In genomic region chr8:45709734-45710133, GRCm38 (mm10) we compare ENCODE assay signal across 23 mouse cellular contexts.
A peak's percentile ranks its signal among the peaks of the same experiment; 100 is the strongest.
DNase-seq lines count a peak whose midpoint lies in the region; ATAC-seq and TF ChIP-seq lines count a peak whose summit lies in the region.
"Had no signal": no experiment of that assay in that cellular context is flagged by ENCODE, and none has a peak within 500 bp of the region (broad histone marks: within the 10 kb centered on the region; RNA-seq: fewer than 3 reads in every experiment).

No protein-coding gene starts in this region.

- no peak overlapping the region for H3K4me3 ChIP-seq in kidney, adult 2 months (ENCODE audit: insufficient read depth, low read depth, low read length)
- H3K4me3 ChIP-seq: embryonic facial prominence, embryonic 15.5 days; forebrain, embryonic 12.5 days; hindbrain, embryonic 10.5 days; limb, embryonic 12.5 days; liver, embryonic 12.5 days; midbrain, embryonic 10.5 days had no signal

- no peaks in the 10 kb centered on the region for H3K4me1 ChIP-seq in kidney, adult 2 months (ENCODE audit: control insufficient read depth, insufficient read depth, low read length)
- H3K4me1 ChIP-seq: embryonic facial prominence, embryonic 15.5 days; limb, embryonic 12.5 days; liver, embryonic 12.5 days had no signal

- peak; percentile 56 for DNase-seq in adrenal gland, adult 2 months
- DNase-seq in adrenal gland, postnatal 4 days (ENCODE audit: low spot score in 2 of 2) = no peak
- DNase-seq in kidney, adult 2 months = peak; percentile 46
- no peak for DNase-seq in kidney, adult 18-20 months
- peak; percentile 14 for DNase-seq in 3T3-L1 (ENCODE audit: low read depth, low spot score)
- DNase-seq in adrenal gland, postnatal 36 days = peak; percentile 20 to 38
- no peak for DNase-seq in frontal cortex, postnatal 25 days (ENCODE audit: low spot score in 2 of 2)
- DNase-seq: cerebellum, postnatal 10 days; gastrocnemius, postnatal 10 days; heart, adult 18-20 months; lung, adult 2 months; lung, postnatal 4 days; retina, postnatal 1 day; thymus, postnatal 25 days had no signal

- no peak overlapping the region for H3K27ac ChIP-seq in kidney, adult 2 months (ENCODE audit: insufficient read depth, low read depth, low read length)
- H3K27ac ChIP-seq: embryonic facial prominence, embryonic 15.5 days; forebrain, embryonic 12.5 days; hindbrain, embryonic 10.5 days; hindbrain, postnatal 0 days; limb, embryonic 12.5 days; liver, embryonic 12.5 days; midbrain, embryonic 10.5 days had no signal

- WGBS in kidney, adult 2 months = 41% methylated on average over 4 of the region's 4 CpGs

- H3K27me3 ChIP-seq in kidney, adult 2 months (replicated peaks; ENCODE audit: control insufficient read depth, insufficient read depth, low read length) = no peaks in the 10 kb centered on the region
- H3K27me3 ChIP-seq: embryonic facial prominence, embryonic 15.5 days; forebrain, embryonic 12.5 days; limb, embryonic 12.5 days; liver, embryonic 12.5 days had no signal

- ATAC-seq in erythroblast, adult 5-6 weeks (replicated peaks; ENCODE audit: low FRiP score, poor library complexity, severe bottlenecking) = no peak
- ATAC-seq: hindbrain, postnatal 0 days; intestine, postnatal 0 days; liver, embryonic 12.5 days had no signal

- H3K36me3 ChIP-seq in kidney, adult 2 months (ENCODE audit: control insufficient read depth, insufficient read depth, low read length) = no peaks in the 10 kb centered on the region
- H3K36me3 ChIP-seq: embryonic facial prominence, embryonic 15.5 days; forebrain, embryonic 12.5 days; hindbrain, embryonic 10.5 days; limb, embryonic 12.5 days; liver, embryonic 12.5 days had no signal

- TF ChIP-seq POLR2A in kidney, adult 2 months (IDR thresholded peaks at IDR 0.05; ENCODE audit: low read depth, low read length) = no peak

- no peak for TF ChIP-seq CTCF in kidney, adult 2 months (conservative IDR thresholded peaks at IDR 0.05; ENCODE audit: insufficient read depth, insufficient read length, low read depth, low read length)

Comparison
In these comparisons a context has a peak if more than half of its experiments do, and no peak if none do; other contexts are left out.
1. DNase-seq: peak in adrenal gland, adult 2 months (single experiment), kidney, adult 2 months (single experiment), 3T3-L1 (single experiment) and adrenal gland, postnatal 36 days (2 of 2); none in adrenal gland, postnatal 4 days (0 of 2), kidney, adult 18-20 months (single experiment) and frontal cortex, postnatal 25 days (0 of 2).